Mouse (Mus musculus): ENCODE results near the gene Cmtm8.

GRCm38 (mm10) chr9:114892974-114893373 is 49.0 kb upstream of the Cmtm8 start:
- TF ChIP-seq TAL1 (IDR thresholded peaks at IDR 0.05; ENCODE audit: low read length) (no peak), GATA1 (IDR thresholded peaks at IDR 0.05; ENCODE audit: low read length) (no peak)

Data from erythroblast, embryonic 14.5 days (primary cell).